Mouse (Mus musculus) E14TG2a.4 (cell line): ENCODE measurements around the gene Mybpc1.

ENCODE experiments used
- CTCF ChIP-seq: conservative IDR thresholded peaks from 2 replicates; pipeline ENCODE4 v1.5.1; 2014; ENCODE audit warnings: low read length
- NANOG ChIP-seq: IDR thresholded peaks from 2 replicates; pipeline ENCODE4 v1.6.1; 2014; ENCODE audit warnings: borderline replicate concordance, low read length, mixed read lengths
- POU5F1 ChIP-seq: IDR thresholded peaks from 2 replicates; pipeline ENCODE4 v1.6.1; 2014; ENCODE audit warnings: low read length, borderline replicate concordance

DNA sequence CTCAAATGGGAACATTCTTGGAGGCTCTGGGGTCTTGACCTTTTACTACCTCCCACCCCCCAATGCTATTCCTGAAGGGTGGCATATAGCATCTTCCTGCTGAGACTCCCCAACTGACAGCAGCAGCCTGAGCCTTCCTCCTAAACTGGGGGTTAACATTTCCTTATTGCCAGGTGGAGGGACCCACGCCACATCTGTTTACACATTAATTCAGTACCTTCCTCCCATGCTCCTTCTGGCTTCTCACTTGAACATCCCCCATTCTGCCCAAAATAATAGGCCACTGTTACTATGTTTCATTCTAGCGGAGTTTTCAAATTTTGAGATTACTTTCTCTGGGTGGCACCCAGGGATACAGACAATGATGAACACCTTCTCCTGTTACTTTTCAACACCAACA, 80.9 kb downstream of the Mybpc1 start:
- TF ChIP-seq CTCF (no peak), POU5F1 (no peak), NANOG (no peak)
